Mouse (Mus musculus) testis, adult 2 months (tissue): ENCODE data around the gene Stk16. TPM values are rescaled to one million over a fixed set of nuclear protein-coding genes. Genes with fewer than 3 reads are reported as not detected.

ENCODE experiments used
- H3K27ac ChIP-seq: fragments of 200-500 bp; 2 replicates; pipeline ENCODE4 v1.5.1; 2012; ENCODE audit warnings: low read depth, low read length; ENCODE audit not compliant: control insufficient read depth, insufficient read depth
- H3K27me3 ChIP-seq: fragments of 200-500 bp; 2 replicates; pipeline ENCODE4 v1.6.1; 2012; ENCODE audit warnings: mild to moderate bottlenecking, low read length, moderate library complexity; ENCODE audit not compliant: control insufficient read depth, insufficient read depth
- H3K36me3 ChIP-seq: fragments of 200-500 bp; 2 replicates; pipeline ENCODE4 v1.6.1; 2012; ENCODE audit warnings: mild to moderate bottlenecking, low read length; ENCODE audit not compliant: control insufficient read depth, insufficient read depth
- H3K4me1 ChIP-seq: fragments of 200-500 bp; 2 replicates; pipeline ENCODE4 v1.6.1; 2012; ENCODE audit warnings: low read length; ENCODE audit not compliant: control insufficient read depth, insufficient read depth
- H3K4me3 ChIP-seq: fragments of 200-500 bp; 2 replicates; pipeline ENCODE4 v1.5.1; 2012; ENCODE audit warnings: low read depth, mild to moderate bottlenecking, low read length, moderate library complexity, mixed read lengths; ENCODE audit not compliant: control insufficient read depth
- CTCF ChIP-seq: fragments of 200-500 bp; IDR thresholded peaks from 2 replicates; pipeline ENCODE4 v1.5.1; 2012; ENCODE audit warnings: low read depth, mild to moderate bottlenecking, inconsistent platforms, low read length, moderate library complexity; ENCODE audit not compliant: control insufficient read depth, insufficient read depth, insufficient replicate concordance
- POLR2A ChIP-seq: fragments of 200-500 bp; IDR thresholded peaks from 2 replicates; pipeline ENCODE4 v1.6.1; 2012; ENCODE audit warnings: low read depth, mild to moderate bottlenecking, inconsistent platforms, low read length, moderate library complexity; ENCODE audit not compliant: control insufficient read depth
- polyA plus RNA-seq: library from polyadenylated mRNA; depleted of rRNA; stranded (reverse); fragments of >200 nt; gene quantifications from 2 replicates; pipeline ENCODE4 v1.2.3, GENCODE M21; 2012

Stk16 gene
- polyA plus RNA-seq, 1 experiment, result 205 TPM

GRCm38 (mm10) chr1:75251112-75251970 is 40.7 kb downstream of the Stk16 start:
- H3K4me3 ChIP-seq, result peak overlapping the region; percentile 80
- H3K4me1 ChIP-seq, result peaks cover 18% of the 10 kb centered on the region
- no peak for TF ChIP-seq POLR2A
- TF ChIP-seq CTCF, result peak; percentile 83
- H3K36me3 ChIP-seq, result no peaks in the 10 kb centered on the region
- H3K27me3 ChIP-seq, result no peaks in the 10 kb centered on the region
- no peak overlapping the region for H3K27ac ChIP-seq

- H3K4me3 ChIP-seq, result peak overlapping the region; percentile 75
Observed at GRCm38 (mm10) chr1:75252308-75252707, 41.7 kb downstream of the Stk16 start.

GRCm38 (mm10) chr1:75253029-75253428 is 42.4 kb downstream of the Stk16 start:
- Histone ChIP-seq H3K27ac (no peak overlapping the region), H3K27me3 (no peaks in the 10 kb centered on the region), H3K36me3 (no peaks in the 10 kb centered on the region), H3K4me1 (peaks cover 18% of the 10 kb centered on the region), H3K4me3 (peak overlapping the region; percentile 75)
- peak; percentile 12; the same call in 1 of the 2 replicates for TF ChIP-seq CTCF
- TF ChIP-seq POLR2A, result no peak

More at GRCm38 (mm10) chr1:75252308-75252707, 41.7 kb downstream of the Stk16 start:
- Histone ChIP-seq H3K36me3 (no peaks in the 10 kb centered on the region), H3K27ac (no peak overlapping the region), H3K4me1 (peaks cover 18% of the 10 kb centered on the region), H3K27me3 (no peaks in the 10 kb centered on the region)
- no peak for TF ChIP-seq POLR2A
- TF ChIP-seq CTCF, result no peak

- no peak overlapping the region for H3K27ac ChIP-seq
- no peak for TF ChIP-seq POLR2A
- peak; percentile 75; the same call in 1 of the 2 replicates for TF ChIP-seq CTCF
- H3K4me3 ChIP-seq, result peak overlapping the region; percentile 75
- H3K36me3 ChIP-seq, result no peaks in the 10 kb centered on the region
- peaks cover 18% of the 10 kb centered on the region for H3K4me1 ChIP-seq
- H3K27me3 ChIP-seq, result no peaks in the 10 kb centered on the region
Observed at GRCm38 (mm10) chr1:75253849-75254624, 43.4 kb downstream of the Stk16 start.

- Histone ChIP-seq H3K4me1 (peaks cover 18% of the 10 kb centered on the region), H3K27ac (no peak overlapping the region), H3K4me3 (no peak overlapping the region), H3K27me3 (no peaks in the 10 kb centered on the region), H3K36me3 (no peaks in the 10 kb centered on the region)
- TF ChIP-seq POLR2A (no peak), CTCF (no peak)
Observed at GRCm38 (mm10) chr1:75254625-75255013, 44.0 kb downstream of the Stk16 start.

GRCm38 (mm10) chr1:75255516-75256046 is 44.9 kb downstream of the Stk16 start:
- TF ChIP-seq POLR2A, result no peak
- TF ChIP-seq CTCF, result no peak
- Histone ChIP-seq H3K4me1 (peaks cover 18% of the 10 kb centered on the region), H3K4me3 (no peak overlapping the region), H3K27me3 (no peaks in the 10 kb centered on the region), H3K27ac (no peak overlapping the region), H3K36me3 (no peaks in the 10 kb centered on the region)

GRCm38 (mm10) chr1:75261278-75261677 is 50.6 kb downstream of the Stk16 start:
- Histone ChIP-seq H3K36me3 (no peaks in the 10 kb centered on the region), H3K27me3 (no peaks in the 10 kb centered on the region; the same call in 1 of the 2 replicates), H3K27ac (no peak overlapping the region), H3K4me1 (peaks cover 6% of the 10 kb centered on the region), H3K4me3 (no peak overlapping the region)
- TF ChIP-seq CTCF, result no peak
- TF ChIP-seq POLR2A, result no peak
